Mouse (Mus musculus) liver, postnatal 0 days (tissue): ENCODE data around the gene Trmt2a.
"Not testable (repeated sequence)": the region's sequence is repeated elsewhere in the genome, so short reads cannot be mapped to it uniquely, and the experiment has no call there.

Experiments
- CTCF ChIP-seq: sonication (generic); IDR thresholded peaks from 2 replicates; pipeline ENCODE4 v1.5.1; 2016; ENCODE audit warnings: antibody characterized with exemption, low read depth
- EP300 ChIP-seq: IDR thresholded peaks from 2 replicates; pipeline ENCODE4 v1.6.1; 2016; ENCODE audit warnings: antibody characterized with exemption, low read depth, mild to moderate bottlenecking

DNA sequence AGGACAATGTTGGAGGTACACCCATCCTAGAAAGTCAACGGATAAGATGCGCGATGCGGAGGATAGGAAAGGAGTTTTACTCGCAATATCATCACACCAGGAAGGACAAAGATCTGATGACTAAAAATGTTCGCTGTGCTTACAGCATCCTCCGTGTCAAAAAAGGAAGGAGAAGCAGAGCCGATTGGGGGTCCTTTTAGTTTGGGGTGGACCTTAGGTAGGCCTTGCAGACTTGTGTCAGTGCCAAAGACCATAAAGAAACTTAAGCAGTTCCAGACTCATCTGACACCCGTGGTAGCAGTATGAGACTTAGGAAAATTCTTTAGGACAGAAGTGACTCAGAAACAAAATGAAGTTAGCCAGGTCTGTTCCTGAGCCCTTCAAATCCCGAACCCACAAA, 41.1 kb downstream of the Trmt2a start:
- not testable (repeated sequence) for TF ChIP-seq CTCF, EP300
